Mouse (Mus musculus) liver, embryonic 12.5 days (tissue): Measurements from ENCODE around the gene Aplnr. TPM values are rescaled to one million over a fixed set of nuclear protein-coding genes. Genes with fewer than 3 reads are reported as not detected.

Source experiments
- ATAC-seq: fragments of 200-750 bp; cut with Nextera tagmentation; 2 replicates; pipeline ENCODE4 v1.8.0; 2017; ENCODE audit warnings: moderate number of reproducible peaks, mild to moderate bottlenecking, moderate library complexity
- H3K27ac ChIP-seq: fragments of 300-500 bp; sonication (generic); 2 replicates; pipeline ENCODE4 v1.5.1; 2016; ENCODE audit warnings: mild to moderate bottlenecking
- H3K27me3 ChIP-seq: fragments of 300-500 bp; sonication (generic); replicated peaks from 2 replicates; pipeline ENCODE4 v1.6.1; 2016; ENCODE audit warnings: mild to moderate bottlenecking, moderate library complexity
- H3K36me3 ChIP-seq: fragments of 300-500 bp; sonication (generic); 2 replicates; pipeline ENCODE4 v1.6.1; 2016; ENCODE audit warnings: mild to moderate bottlenecking, moderate library complexity
- H3K4me1 ChIP-seq: fragments of 300-500 bp; sonication (generic); 2 replicates; pipeline ENCODE4 v1.6.1; 2016
- H3K4me2 ChIP-seq: fragments of 300-500 bp; sonication (generic); 2 replicates; pipeline ENCODE4 v1.6.1; 2016; ENCODE audit warnings: mild to moderate bottlenecking, moderate library complexity
- H3K4me3 ChIP-seq: fragments of 300-500 bp; sonication (generic); 2 replicates; pipeline ENCODE4 v1.5.1; 2016; ENCODE audit warnings: mild to moderate bottlenecking, moderate library complexity
- H3K9ac ChIP-seq: fragments of 300-500 bp; sonication (generic); 2 replicates; pipeline ENCODE4 v1.6.1; 2016; ENCODE audit warnings: mild to moderate bottlenecking, moderate library complexity
- H3K9me3 ChIP-seq: fragments of 300-500 bp; sonication (generic); replicated peaks from 2 replicates; pipeline ENCODE4 v1.6.1; 2016; ENCODE audit warnings: mild to moderate bottlenecking, moderate library complexity
- WGBS: fragments of 180-500 bp; shearing (Covaris S2); methylation state at CpG from one replicate; pipeline ENCODE4 v1.1.7; 2016; ENCODE audit not compliant: insufficient replicate concordance; 5-methylcytosine and 5-hydroxymethylcytosine counted together
- polyA plus RNA-seq: library from polyadenylated mRNA; unstranded; fragments of >200 nt; fragmentation: Nextera tagmentation; extraction: Ambion mirVana; gene quantifications from 2 replicates; pipeline ENCODE4 v1.2.1, GENCODE M21; 2016

Aplnr gene
- 5.1 and 5.3 TPM in 2 replicates for polyA plus RNA-seq

GRCm38 (mm10) chr2:85136089-85136488 is at the start of gene Aplnr:
Gene Aplnr (plus strand): TSS chr2:85136225.
- no peaks in the 10 kb centered on the region for H3K36me3 ChIP-seq
- no peak within 1 kb of the TSS for H3K9ac ChIP-seq
- H3K4me3 ChIP-seq: no peak within 1 kb of the TSS
- no peak within 1 kb of the TSS for H3K27ac ChIP-seq
- peaks cover 53% of the 10 kb centered on the region for H3K27me3 ChIP-seq
- WGBS: 15% methylated on average over 4 of the region's 4 CpGs
- ATAC-seq: no peak
- H3K4me2 ChIP-seq: 0 out of 2 replicates have a peak within 1 kb of the TSS, but pooled peaks have one; percentile 16
- H3K9me3 ChIP-seq: no peaks in the 10 kb centered on the region
- peaks cover 21% of the 10 kb centered on the region for H3K4me1 ChIP-seq

- Histone ChIP-seq H3K4me1 (no peaks in the 10 kb centered on the region), H3K4me2 (no peak overlapping the region), H3K9me3 (no peaks in the 10 kb centered on the region), H3K27me3 (no peaks in the 10 kb centered on the region), H3K9ac (no peak overlapping the region), H3K36me3 (no peaks in the 10 kb centered on the region), H3K4me3 (no peak overlapping the region), H3K27ac (no peak overlapping the region)
- no peak for ATAC-seq
- WGBS: 55% methylated on average over 11 of the region's 11 CpGs
These were observed 47.0 kb upstream of the Aplnr start for GRCm38 (mm10) chr2:85088716-85089646.

- Histone ChIP-seq H3K27me3 (no peaks in the 10 kb centered on the region), H3K4me1 (no peaks in the 10 kb centered on the region), H3K9me3 (no peaks in the 10 kb centered on the region), H3K9ac (no peak overlapping the region), H3K27ac (no peak overlapping the region), H3K4me3 (no peak overlapping the region), H3K4me2 (no peak overlapping the region), H3K36me3 (no peaks in the 10 kb centered on the region)
- no peak for ATAC-seq
- WGBS: 82% methylated on average over 4 of the region's 4 CpGs
These were observed 44.7 kb upstream of the Aplnr start for GRCm38 (mm10) chr2:85091325-85091724.

- no peaks in the 10 kb centered on the region for H3K27me3 ChIP-seq
- H3K4me3 ChIP-seq: no peak overlapping the region
- WGBS: 60% methylated on average over 1 of the region's 1 CpGs
- no peak overlapping the region for H3K4me2 ChIP-seq
- H3K36me3 ChIP-seq: no peaks in the 10 kb centered on the region
- H3K4me1 ChIP-seq: no peaks in the 10 kb centered on the region
- H3K9me3 ChIP-seq: no peaks in the 10 kb centered on the region
- H3K9ac ChIP-seq: no peak overlapping the region
- H3K27ac ChIP-seq: no peak overlapping the region
- 0 out of 2 replicates have a peak, but pooled peaks have one; percentile 22 for ATAC-seq
These were observed 42.6 kb upstream of the Aplnr start for GRCm38 (mm10) chr2:85093376-85093775.

GRCm38 (mm10) chr2:85095906-85096305 is 40.1 kb upstream of the Aplnr start:
- Histone ChIP-seq H3K4me2 (no peak overlapping the region), H3K4me1 (no peaks in the 10 kb centered on the region), H3K27ac (peak overlapping the region; percentile 65), H3K9ac (no peak overlapping the region), H3K9me3 (no peaks in the 10 kb centered on the region), H3K27me3 (no peaks in the 10 kb centered on the region), H3K4me3 (no peak overlapping the region), H3K36me3 (no peaks in the 10 kb centered on the region)
- 59% methylated on average over 5 of the region's 5 CpGs for WGBS
- peak; percentile 53 for ATAC-seq

GRCm38 (mm10) chr2:85098014-85098413 is 38.0 kb upstream of the Aplnr start:
- no peaks in the 10 kb centered on the region for H3K27me3 ChIP-seq
- H3K27ac ChIP-seq: no peak overlapping the region
- H3K9me3 ChIP-seq: no peaks in the 10 kb centered on the region
- 65% methylated on average over 2 of the region's 2 CpGs for WGBS
- H3K9ac ChIP-seq: no peak overlapping the region
- no peaks in the 10 kb centered on the region for H3K4me1 ChIP-seq
- no peaks in the 10 kb centered on the region for H3K36me3 ChIP-seq
- H3K4me3 ChIP-seq: no peak overlapping the region
- ATAC-seq: no peak
- H3K4me2 ChIP-seq: no peak overlapping the region

- Histone ChIP-seq H3K9me3 (no peaks in the 10 kb centered on the region), H3K4me3 (no peak overlapping the region), H3K36me3 (no peaks in the 10 kb centered on the region), H3K4me2 (no peak overlapping the region), H3K4me1 (no peaks in the 10 kb centered on the region), H3K9ac (no peak overlapping the region), H3K27ac (no peak overlapping the region), H3K27me3 (no peaks in the 10 kb centered on the region)
- 50% methylated on average over 7 of the region's 7 CpGs for WGBS
- peak; percentile 36; the same call in 1 of the 2 replicates for ATAC-seq
These were observed 37.1 kb upstream of the Aplnr start for GRCm38 (mm10) chr2:85098824-85099511.

- no peak for ATAC-seq
- WGBS: 65% methylated on average over 8 of the region's 8 CpGs
- H3K4me3 ChIP-seq: no peak overlapping the region
- H3K9ac ChIP-seq: no peak overlapping the region
- no peaks in the 10 kb centered on the region for H3K27me3 ChIP-seq
- H3K27ac ChIP-seq: no peak overlapping the region
- no peaks in the 10 kb centered on the region for H3K36me3 ChIP-seq
- peaks cover 10% of the 10 kb centered on the region; the same call in 1 of the 2 replicates for H3K4me1 ChIP-seq
- H3K9me3 ChIP-seq: no peaks in the 10 kb centered on the region
- no peak overlapping the region for H3K4me2 ChIP-seq
These were observed 32.8 kb upstream of the Aplnr start for GRCm38 (mm10) chr2:85103201-85103600.

GRCm38 (mm10) chr2:85105426-85106013 is 30.5 kb upstream of the Aplnr start:
- H3K9me3 ChIP-seq: no peaks in the 10 kb centered on the region
- WGBS: 52% methylated on average over 11 of the region's 11 CpGs
- H3K36me3 ChIP-seq: no peaks in the 10 kb centered on the region
- peaks cover 10% of the 10 kb centered on the region; the same call in 1 of the 2 replicates for H3K4me1 ChIP-seq
- ATAC-seq: no peak
- no peaks in the 10 kb centered on the region for H3K27me3 ChIP-seq
- no peak overlapping the region for H3K27ac ChIP-seq
- no peak overlapping the region for H3K4me2 ChIP-seq
- H3K9ac ChIP-seq: no peak overlapping the region
- H3K4me3 ChIP-seq: no peak overlapping the region

GRCm38 (mm10) chr2:85106068-85106790 is 29.8 kb upstream of the Aplnr start:
- H3K36me3 ChIP-seq: no peaks in the 10 kb centered on the region
- 48% methylated on average over 7 of the region's 7 CpGs for WGBS
- H3K27me3 ChIP-seq: no peaks in the 10 kb centered on the region
- no peak for ATAC-seq
- peaks cover 10% of the 10 kb centered on the region; the same call in 1 of the 2 replicates for H3K4me1 ChIP-seq
- no peak overlapping the region for H3K9ac ChIP-seq
- no peak overlapping the region for H3K27ac ChIP-seq
- no peaks in the 10 kb centered on the region for H3K9me3 ChIP-seq
- no peak overlapping the region for H3K4me2 ChIP-seq
- H3K4me3 ChIP-seq: no peak overlapping the region

- Histone ChIP-seq H3K4me3 (no peak overlapping the region), H3K4me2 (no peak overlapping the region), H3K27ac (no peak overlapping the region), H3K36me3 (no peaks in the 10 kb centered on the region), H3K4me1 (peaks cover 10% of the 10 kb centered on the region; the same call in 1 of the 2 replicates), H3K9me3 (no peaks in the 10 kb centered on the region), H3K27me3 (no peaks in the 10 kb centered on the region), H3K9ac (no peak overlapping the region)
- WGBS: 60% methylated on average over 4 of the region's 4 CpGs
- ATAC-seq: no peak
These were observed 29.1 kb upstream of the Aplnr start for GRCm38 (mm10) chr2:85106941-85107340.
